Mouse (Mus musculus): ENCODE data around the gene Rcsd1. TPM values are rescaled to one million over a fixed set of nuclear protein-coding genes. Genes with fewer than 3 reads are reported as not detected.
A peak's percentile ranks its signal among the peaks of the same experiment; 100 is the strongest.
"Not testable (repeated sequence)": the region's sequence is repeated elsewhere in the genome, so short reads cannot be mapped to it uniquely, and the experiment has no call there.

Gene Rcsd1
- total RNA-seq, 2 experiments from 2014 or later, result 74.2 to 80.7 TPM

DNA sequence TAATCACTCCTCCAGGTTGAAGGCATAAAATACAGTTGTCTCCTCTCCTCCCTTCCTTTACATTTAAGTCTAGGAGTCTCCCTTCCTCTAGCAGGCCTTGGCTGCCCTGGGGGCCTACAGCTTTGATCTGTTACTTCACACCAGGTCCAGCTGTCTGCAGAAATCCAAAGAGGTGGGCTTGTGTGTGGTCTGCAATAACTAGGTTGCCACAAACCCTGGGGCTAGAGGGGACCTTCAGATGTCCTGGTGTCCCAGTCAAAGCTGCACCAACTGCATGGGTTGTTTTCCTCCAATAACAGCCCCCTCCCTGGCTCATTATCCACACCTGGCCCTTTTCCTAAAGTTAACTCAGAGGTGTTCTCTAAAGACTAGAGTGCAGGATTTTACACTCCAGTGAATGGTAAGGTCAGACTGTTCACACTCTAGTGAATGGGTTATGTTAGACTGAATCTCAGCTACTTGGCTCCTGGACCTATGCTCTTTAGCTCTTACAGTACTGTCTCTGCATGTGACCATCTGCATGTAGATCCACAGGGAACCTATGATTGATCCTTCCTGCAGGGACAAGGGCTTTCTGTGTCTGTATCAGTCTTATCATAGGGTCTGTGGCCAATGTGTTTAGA lies 14.1 kb downstream of the Rcsd1 start:
- intact Hi-C loops (cut with DNase I), result no loop called here
- DNase-seq, result no peak

DNA sequence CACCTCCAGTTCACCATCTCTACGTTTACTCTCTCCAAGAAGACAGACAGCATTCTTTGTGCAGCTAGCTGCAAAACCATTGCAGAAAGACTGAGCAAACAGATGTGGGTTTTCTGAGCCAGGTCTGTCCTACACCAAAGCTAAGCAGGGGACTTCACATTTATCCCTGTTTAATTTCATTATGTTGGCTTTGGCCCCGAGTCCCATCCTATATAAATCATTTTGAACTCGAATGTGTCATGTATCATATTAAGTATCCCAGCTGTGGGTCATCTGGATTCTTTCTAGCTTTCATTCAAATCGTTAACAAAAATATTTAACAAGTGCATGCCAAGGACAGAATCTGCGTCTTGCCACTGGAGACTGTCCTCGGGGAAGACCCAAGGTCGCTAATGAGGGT lies 15.7 kb downstream of the Rcsd1 start:
- intact Hi-C loops (cut with DNase I), result no loop called here
- no peak for DNase-seq

DNA sequence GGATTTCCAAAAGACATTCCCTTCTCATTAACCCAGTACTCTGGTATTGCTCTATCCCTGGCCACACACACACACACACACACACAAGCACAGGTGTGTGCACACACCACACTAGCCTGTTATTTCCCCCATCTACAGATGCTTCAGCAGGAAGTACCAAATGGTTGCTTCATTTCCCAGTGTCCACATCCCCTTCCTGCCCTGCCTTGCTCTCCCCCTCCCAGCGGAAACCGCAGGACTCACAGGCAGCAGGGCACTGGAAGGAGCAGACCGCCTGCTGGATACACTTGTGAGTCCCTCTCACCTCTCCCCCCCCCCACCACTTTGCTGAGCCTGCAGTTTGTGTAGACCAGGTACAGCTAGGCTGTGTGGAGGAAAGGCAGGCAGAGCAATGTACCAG lies 18.0 kb downstream of the Rcsd1 start:
- no peak for DNase-seq
- intact Hi-C loops (cut with DNase I), result no loop called here

DNA sequence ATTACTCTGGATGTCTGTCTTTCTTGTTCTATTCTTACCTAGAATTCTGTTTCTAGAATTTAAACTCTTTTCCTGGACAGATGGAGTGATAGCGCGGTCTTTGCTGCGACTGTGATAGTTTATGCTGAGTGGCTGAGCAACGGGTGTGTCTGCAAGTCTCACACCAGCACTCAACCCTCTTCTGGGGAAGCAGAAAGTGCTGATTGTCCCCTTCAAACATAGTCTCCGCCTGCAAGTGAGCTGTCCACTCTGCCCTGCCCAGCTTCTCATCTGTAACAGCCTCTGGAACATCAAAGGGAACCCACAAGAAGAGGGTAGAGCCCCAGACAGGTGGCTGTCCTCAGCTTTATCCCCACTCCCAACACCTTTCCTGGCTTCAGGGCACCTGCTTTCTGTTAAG lies 19.7 kb downstream of the Rcsd1 start:
- no peak for DNase-seq
- intact Hi-C loops (cut with DNase I), result no loop called here

DNA sequence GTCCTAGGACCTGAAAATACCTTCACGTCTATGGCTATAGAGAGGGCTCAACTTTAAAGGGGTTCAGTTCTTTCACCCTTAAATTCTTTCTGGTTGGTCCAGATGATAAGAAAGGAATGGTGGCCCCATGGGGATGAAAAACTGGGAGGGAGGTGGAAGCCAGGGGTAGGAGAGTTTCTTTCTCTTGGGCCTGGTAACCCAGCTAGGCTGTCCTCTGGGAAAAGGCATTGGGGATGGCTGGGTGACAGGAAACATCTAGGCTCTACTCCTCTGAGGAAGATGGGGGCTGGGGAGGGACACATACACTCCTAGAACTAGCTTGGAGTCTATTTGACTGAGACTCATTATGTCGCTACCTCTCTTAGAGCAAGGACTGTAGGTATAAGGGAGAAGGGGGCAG lies 21.7 kb downstream of the Rcsd1 start:
- intact Hi-C loops (cut with DNase I), result no loop called here
- no peak for DNase-seq

DNA sequence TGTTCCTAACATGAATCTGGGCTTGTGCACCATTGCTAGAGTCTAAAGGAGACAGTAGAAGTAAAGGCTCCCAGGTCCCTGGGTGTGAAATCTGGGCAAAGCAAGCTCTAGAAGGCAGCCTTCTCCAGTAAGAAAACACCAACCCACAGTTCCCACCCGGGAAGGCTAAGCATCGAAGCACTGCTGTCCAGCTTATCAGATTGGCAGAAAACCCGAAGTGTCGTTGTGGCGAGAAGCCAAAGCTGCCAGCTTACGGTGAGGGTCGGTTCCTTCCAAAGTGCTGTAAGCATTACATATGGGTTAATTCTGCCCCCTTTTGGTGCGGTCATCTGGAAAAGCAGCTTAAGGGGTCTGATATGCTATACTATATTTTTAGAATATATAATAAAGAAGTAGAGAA lies 22.6 kb downstream of the Rcsd1 start:
- peak in 1 of 2 experiments; percentile 53 for DNase-seq
- intact Hi-C loops (cut with DNase I), result no loop called here

DNA sequence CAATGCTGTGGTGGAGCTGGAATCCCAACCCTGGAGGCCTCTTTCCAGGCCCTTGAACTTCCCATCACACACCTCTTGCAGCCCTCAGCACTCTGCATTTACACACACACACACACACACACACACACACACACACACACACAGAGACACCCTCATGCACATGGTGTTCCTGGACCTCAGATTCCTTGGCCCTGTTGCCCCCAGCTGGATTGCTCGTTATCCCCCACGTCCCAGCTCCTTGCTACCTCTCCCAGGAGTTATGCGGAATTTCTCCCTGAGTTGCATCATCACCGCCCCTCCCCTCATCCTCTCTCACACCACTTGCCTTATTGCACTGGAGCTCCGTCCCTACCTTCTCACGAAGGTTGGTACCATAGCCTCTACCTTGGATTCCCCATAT lies 23.2 kb downstream of the Rcsd1 start:
- DNase-seq, result no peak
- intact Hi-C loops (cut with DNase I), result no loop called here

DNA sequence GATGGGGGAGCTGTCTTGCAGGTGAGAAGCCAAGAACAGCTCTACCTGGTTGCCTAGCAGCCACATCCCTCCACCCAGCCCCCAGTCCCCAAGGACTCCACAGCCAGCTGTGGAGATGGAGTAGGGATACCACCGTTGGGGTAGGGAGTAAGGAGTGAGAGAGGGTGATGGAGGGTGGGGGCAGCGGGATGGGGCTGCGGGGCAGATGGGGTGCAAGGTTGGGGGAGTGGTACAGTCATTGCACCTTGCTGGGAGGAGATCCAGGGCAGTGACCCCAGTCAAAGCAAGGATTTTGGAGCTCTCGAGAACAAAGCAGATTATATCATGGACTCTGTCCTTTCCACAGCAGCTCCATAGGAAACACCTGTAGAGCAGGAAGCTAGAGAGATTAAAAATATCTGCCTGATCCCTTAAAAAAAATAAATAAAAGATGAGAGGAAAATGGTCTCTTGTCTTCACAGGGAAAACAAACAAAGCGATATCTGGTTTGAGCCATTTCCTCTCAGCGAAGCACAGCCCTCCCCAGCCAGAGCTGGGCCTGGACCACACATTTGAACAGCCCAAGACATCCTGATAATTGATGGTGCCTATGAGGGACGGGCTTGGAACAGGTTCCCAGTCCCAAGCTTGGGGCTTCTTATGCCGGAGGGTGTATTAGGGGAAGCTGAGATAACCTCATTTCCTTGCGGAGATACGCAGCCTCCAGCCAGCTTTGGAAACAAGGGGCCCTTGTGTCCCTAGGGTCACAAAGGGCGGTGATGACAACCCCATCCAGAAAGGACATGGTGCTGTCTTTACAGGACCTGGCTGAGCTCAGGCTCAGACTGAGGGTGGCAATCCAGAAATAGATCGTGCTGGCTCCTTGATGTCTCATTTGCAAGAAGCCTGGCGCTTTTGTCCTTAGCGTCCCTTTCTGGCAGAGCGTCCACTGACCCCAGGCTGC lies 25.0 kb downstream of the Rcsd1 start:
- intact Hi-C loops (cut with DNase I), result loop anchor here (1.0 to 2.0 kb wide), 2 partner anchors 16 to 34 kb away; no protein-coding TSS in a partner anchor

DNA sequence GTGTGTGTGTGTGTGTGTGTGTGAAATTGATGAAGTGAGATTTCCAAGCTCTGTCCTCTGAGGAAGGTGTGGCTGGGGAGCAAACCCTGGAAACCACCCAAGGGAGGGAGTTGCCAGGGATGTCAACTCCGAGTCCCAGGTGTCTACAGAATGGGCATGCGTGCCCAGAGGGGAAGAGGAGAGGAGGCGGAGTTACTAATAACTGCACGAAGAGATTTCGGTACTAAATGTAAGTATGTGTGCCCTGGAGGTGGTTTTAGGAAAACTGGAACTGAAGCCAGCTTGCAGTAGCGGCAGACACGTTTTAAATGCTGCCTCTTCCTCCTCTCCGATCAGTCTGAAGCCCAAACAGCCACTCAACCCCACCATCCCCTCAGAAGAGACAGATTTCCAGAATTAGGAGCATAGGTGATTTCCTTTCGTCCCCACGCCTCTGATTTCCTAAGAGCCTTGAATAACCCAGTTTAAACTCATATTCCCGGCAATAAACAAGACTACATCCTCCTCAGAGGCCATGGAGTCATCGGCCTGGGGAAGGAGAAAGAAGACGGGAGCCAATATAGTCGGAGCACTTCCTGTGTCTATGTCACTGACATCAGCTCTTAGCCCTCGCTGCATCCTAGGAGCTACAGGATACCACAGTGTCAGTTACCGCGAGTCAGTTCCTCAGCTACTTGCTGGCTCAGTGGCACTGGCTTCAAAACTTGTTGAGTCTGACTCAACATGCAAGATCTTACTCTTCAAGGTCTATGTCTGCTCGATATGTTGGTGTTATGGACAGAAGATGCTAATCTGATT lies 27.3 kb downstream of the Rcsd1 start:
- intact Hi-C loops (cut with DNase I), result no loop called here

More for the DNA sequence above, 25.0 kb downstream of the Rcsd1 start:
- peak; percentile 47 to 64 for DNase-seq

DNA sequence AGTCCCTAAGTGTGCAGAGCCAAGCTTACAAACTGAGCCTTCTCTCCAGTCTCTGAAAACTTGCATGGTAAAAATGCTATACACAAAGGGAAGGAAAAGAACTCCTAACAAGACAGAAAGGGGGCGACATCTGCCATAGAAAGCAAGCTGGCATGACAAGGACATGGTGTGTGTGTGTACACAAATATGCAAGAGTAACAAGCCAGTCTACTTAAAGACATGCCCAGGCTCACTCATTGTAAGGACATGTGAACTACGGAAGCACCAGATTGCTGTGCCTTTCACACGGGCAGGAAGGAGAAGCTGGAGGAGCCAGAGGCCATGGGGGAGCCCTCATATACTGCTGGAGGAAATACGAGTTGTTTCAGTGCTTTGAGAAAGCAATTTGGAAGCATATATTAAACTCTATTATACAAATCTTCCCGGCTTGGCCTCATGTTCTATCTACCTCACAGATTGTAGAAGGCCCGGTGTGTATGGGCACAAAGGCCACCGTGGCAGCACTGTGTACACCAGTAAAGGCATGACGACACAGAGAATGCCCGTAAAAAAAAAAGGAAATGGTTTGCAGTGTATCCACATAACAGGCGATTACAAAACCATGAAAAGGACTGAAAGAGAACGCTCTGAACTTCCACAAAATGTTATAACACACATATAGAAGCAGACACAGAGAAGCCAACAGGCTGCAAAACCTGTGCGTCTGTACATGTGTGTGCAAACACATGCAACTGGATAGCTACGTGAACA lies 28.3 kb downstream of the Rcsd1 start:
- intact Hi-C loops (cut with DNase I), result no loop called here
- no peak for DNase-seq

More for the DNA sequence above, 27.3 kb downstream of the Rcsd1 start:
- DNase-seq, result no peak

DNA sequence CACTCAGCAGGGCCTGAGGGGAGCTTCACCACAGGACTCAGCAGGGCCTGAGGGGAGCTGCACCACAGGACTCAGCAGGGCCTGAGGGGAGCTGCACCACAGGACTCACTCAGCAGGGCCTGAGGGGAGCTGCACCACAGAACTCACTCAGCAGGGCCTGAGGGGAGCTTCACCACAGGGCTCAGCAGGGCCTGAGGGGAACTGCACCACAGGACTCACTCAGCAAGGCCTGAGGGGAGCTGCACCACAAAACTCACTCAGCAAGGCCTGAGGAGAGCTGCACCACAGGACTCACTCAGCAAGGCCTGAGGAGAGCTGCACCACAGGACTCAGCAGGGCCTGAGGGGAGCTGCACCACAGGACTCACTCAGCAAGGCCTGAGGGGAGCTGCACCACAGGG lies 29.5 kb downstream of the Rcsd1 start:
- intact Hi-C loops (cut with DNase I); DNase-seq: not testable (repeated sequence)

DNA sequence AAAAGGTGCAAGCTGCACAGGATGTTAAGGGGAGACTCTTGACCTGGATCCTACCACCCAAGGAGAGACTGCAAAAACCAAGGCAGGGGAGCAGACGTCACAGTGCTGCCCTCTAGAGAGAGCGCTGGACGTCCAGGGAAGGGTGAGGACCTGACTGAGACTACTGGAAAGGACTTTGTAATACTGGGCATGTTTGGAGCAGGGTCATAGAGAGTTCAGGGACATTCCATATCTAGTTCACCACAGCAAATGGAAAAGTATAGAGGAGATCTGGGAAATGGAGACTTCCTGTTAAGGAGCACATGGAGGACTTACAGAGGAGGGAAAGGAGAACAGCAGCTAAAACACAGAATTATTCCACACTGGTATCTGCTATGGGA lies 29.9 kb downstream of the Rcsd1 start:
- no peak for DNase-seq
- intact Hi-C loops (cut with DNase I), result loop anchor here (1.0 kb wide), 1 partner anchor 19 kb away; no protein-coding TSS in a partner anchor

DNA sequence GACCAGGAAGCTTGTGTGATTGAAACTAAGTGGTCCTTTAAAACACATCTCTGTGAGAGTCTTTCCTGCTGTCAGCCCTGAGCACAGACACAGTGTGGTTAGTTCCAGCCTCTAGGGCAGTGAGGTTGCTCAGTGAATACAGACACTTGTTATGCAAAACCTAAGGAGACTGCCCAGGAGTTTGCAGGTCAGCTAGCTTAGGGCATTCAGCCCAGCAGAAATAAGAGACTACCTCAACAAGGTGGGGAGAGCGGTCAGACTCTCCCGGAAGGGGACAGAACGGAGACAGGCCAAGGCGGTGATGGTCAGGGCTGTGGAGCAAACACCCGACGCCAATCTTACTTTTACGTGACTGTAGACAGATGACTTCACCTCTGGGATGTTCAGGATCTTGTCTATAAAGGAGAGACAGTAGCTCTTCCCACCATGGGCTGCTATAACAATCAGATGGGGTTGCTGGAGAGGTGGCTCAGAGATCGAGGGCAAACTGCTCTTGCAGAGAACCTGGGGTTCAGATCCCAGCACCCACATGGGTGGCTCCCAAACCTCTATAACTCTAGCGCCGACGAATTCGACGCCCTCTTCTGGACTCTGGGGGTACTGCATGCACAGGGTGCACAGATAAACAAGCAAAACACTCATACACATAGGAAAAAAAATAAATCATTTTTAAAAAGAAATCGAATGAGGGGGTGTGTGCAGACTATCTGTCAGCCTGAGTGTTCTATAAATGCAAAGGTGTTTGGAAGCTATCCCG lies 30.5 kb downstream of the Rcsd1 start:
- intact Hi-C loops (cut with DNase I), result loop anchor here (1.0 kb wide), 1 partner anchor 19 kb away; no protein-coding TSS in a partner anchor
- no peak for DNase-seq

DNA sequence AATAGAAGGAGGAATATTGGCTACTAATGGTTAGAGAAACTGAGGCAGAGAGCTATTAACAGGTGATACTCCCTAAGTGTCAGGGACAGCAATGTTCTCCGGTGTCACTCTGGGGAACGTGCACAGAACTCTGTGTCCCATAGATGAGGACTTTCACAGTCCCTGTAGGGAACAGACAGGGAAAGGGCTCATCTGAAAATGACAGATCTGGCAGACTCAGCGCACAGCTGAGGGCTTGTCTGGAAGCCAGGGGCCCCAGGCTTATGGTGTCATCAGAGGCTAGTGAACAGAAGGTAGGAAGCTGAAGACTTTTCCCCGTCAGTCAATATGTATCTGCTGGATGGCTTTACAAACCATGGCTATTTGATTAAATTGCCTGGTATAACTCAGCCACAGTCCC lies 32.0 kb downstream of the Rcsd1 start:
- DNase-seq, result peak in 1 of 2 experiments; percentile 52

DNA sequence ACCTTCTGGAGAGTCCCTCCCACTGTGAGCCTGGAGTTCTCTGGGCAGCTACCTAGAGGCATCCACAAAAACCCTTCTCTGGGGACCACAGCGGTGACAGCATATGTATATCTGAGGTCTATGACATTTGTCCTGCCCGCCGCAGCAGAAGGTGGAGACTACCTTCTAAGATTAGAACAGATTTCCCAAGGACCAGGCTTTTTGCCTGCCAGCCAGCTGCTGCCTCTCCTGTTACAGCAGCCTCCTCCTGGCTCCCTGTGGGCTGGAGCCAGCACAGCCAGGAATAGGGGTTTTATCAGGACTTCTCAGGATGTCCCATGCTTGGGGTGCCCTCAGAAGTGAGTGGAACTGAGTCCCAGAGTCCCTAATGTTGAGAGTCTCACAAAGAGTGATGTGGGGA lies 32.6 kb downstream of the Rcsd1 start:
- intact Hi-C loops (cut with DNase I), result no loop called here
- DNase-seq, result peak in 1 of 2 experiments; percentile 48

More for the DNA sequence above, 32.0 kb downstream of the Rcsd1 start:
- intact Hi-C loops (cut with DNase I), result no loop called here

DNA sequence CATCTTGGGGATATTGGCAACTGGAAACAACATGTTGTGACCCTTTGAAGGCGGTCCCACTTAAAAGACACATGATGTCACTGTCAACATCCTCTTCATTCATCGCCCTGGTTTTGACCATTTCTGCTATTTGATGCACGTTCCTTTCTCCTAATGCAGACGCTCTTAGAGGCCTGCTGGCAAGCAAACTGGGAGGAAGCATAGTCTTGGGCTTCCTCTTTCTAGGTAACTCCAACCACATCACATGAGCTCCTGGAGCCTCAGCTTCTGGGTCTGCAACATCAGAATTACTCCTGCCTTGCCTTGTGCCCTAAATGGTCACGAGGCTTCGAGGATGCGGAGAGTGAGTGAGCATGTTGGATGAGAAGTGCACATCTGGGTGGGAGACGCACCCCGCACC lies 34.4 kb downstream of the Rcsd1 start:
- DNase-seq, result no peak
- intact Hi-C loops (cut with DNase I), result no loop called here

DNA sequence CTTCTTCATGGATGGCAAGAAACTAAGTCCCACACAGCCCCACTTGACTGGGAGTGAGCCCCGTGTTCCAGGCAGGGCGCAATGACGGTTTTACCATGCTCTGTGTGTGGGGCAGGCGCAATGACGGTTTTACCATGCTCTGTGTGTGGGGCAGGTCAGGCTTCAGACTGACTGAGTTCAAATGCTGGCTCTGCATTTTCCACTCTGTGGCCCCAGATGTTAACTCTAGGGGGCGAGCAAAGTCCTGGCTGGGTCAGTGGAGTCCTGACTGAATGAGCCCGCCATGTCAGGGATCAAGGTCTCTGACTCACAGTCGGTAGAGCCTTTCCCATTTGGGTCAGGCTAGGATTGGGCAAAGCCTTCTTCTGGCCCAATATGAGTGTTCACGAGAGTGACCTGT lies 37.2 kb downstream of the Rcsd1 start:
- no peak for DNase-seq
- intact Hi-C loops (cut with DNase I), result no loop called here

DNA sequence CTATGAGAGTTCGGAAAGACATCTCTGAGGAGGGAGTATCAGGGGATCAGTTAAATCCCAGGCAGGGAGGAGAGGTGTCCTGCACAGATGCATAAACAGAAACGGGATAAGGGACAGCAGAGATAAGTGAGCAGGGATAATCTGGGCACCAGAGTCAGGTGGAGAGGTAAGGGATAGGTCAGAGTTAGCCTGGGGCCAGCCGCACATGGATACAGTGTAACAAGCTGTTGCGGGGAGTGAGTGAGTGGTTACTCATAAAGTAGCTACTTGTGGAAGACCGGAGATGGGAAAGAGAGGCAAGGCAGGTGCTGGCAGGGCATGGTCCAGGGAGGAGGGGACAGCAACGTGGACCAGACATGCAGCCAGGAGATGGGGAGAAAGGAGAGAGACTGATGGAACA lies 39.5 kb downstream of the Rcsd1 start:
- intact Hi-C loops (cut with DNase I), result no loop called here
- DNase-seq, result no peak

DNA sequence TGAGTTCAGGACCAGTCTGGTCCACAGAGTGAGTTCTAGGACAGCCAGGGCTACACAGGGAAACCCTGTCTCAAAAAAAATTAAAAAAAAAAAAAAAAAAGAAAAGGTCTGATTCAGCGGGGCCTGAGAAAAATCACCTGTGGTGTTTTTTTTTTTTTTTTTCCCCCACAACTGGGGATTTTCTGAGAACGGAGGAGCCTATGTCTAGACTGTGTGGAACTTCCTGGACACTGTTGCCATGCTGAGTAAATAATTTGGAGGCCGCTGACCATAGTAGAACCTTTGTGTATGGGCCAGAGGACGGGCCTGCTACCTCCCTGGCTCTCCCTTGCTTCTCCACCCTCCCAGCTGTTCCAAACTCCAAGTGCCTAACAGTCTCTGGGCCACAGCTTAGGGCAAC lies 40.7 kb downstream of the Rcsd1 start:
- intact Hi-C loops (cut with DNase I), result no loop called here

DNA sequence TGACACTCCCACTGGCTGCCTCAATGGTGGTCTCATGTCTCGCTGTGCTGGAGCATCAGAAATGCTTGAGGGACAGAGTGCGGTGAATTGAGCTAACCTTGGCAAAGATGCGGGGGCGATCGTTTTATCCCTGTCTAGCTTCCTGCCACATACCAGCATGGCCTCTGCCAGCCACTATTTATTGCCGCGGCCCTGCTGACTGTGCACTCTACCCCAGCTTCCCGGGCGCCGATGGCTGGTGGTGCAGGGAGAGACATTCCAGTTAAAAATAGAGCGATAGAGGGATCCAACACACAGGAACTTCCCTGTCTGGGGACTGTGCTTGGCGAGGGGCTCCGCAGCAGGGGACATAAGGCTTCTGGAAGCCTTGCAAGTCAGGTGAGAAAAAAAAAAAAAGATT lies 42.2 kb downstream of the Rcsd1 start:
- intact Hi-C loops (cut with DNase I), result no loop called here

More for the DNA sequence above, 40.7 kb downstream of the Rcsd1 start:
- no peak for DNase-seq

More for the DNA sequence above, 42.2 kb downstream of the Rcsd1 start:
- DNase-seq, result peak in 1 of 2 experiments; percentile 58
